Mouse (Mus musculus) liver, embryonic 14.5 days (tissue): ENCODE data around the gene Spata4. TPM values are rescaled to one million over a fixed set of nuclear protein-coding genes. Genes with fewer than 3 reads are reported as not detected.

Experiments
- ATAC-seq: fragments of 200-750 bp; cut with Nextera tagmentation; 2 replicates; pipeline ENCODE4 v1.8.0; 2017; ENCODE audit warnings: moderate number of reproducible peaks, mild to moderate bottlenecking, moderate library complexity; ENCODE audit not compliant: insufficient read depth
- DNase-seq, 3 experiments: peaks; one replicate each; pipeline ENCODE4 v3.0.0-alpha.2; 2012 to 2013; ENCODE audit warnings: low read depth in 3 of 3, low spot score in 3 of 3
- H3K27ac ChIP-seq: fragments of 300-500 bp; sonication (generic); 2 replicates; pipeline ENCODE4 v1.5.1; 2014; ENCODE audit warnings: moderate library complexity, mild to moderate bottlenecking, control low read depth, inconsistent platforms
- H3K27me3 ChIP-seq: fragments of 300-500 bp; sonication (generic); 2 replicates; pipeline ENCODE4 v1.6.1; 2014; ENCODE audit warnings: mild to moderate bottlenecking, low read length, moderate library complexity; ENCODE audit not compliant: control insufficient read depth, insufficient read depth
- H3K36me3 ChIP-seq: fragments of 300-500 bp; sonication (generic); replicated peaks from 2 replicates; pipeline ENCODE4 v1.6.1; 2014; ENCODE audit warnings: low read depth; ENCODE audit not compliant: control insufficient read depth, insufficient read depth
- H3K4me1 ChIP-seq, 2 experiments: fragments of 200-500 bp in 1 of 2; fragments of 300-500 bp in 1 of 2; sonication (generic) in 1 of 2; replicated peaks; 2 replicates each; pipeline ENCODE4 v1.6.1; 2012 to 2014; ENCODE audit warnings: antibody characterized with exemption in 1 of 2, inconsistent platforms in 1 of 2, low read length in 1 of 2; ENCODE audit not compliant: control insufficient read depth in 2 of 2, insufficient read depth in 2 of 2
- H3K4me2 ChIP-seq: fragments of 300-500 bp; sonication (generic); 2 replicates; pipeline ENCODE4 v1.6.1; 2014; ENCODE audit warnings: low read depth, mild to moderate bottlenecking, control low read depth, moderate library complexity
- H3K4me3 ChIP-seq, 2 experiments: fragments of 200-500 bp in 1 of 2; fragments of 300-500 bp in 1 of 2; sonication (generic) in 1 of 2; 2 replicates each; pipeline ENCODE4 v1.5.1; 2012 to 2014; ENCODE audit warnings: low read depth in 2 of 2, low read length in 2 of 2, mild to moderate bottlenecking in 2 of 2, control low read depth in 1 of 2, inconsistent platforms in 1 of 2, moderate library complexity in 1 of 2; ENCODE audit not compliant: insufficient read depth in 1 of 2
- H3K9ac ChIP-seq: fragments of 300-500 bp; sonication (generic); replicated peaks from 2 replicates; pipeline ENCODE4 v1.6.1; 2014; ENCODE audit warnings: mild to moderate bottlenecking, control low read depth, moderate library complexity
- H3K9me3 ChIP-seq: fragments of 300-500 bp; sonication (generic); 2 replicates; pipeline ENCODE4 v1.6.1; 2016; ENCODE audit warnings: low read length, mixed read lengths; ENCODE audit not compliant: control insufficient read depth
- CTCF ChIP-seq: IDR thresholded peaks from 2 replicates; pipeline ENCODE4 v1.5.1; 2016; ENCODE audit warnings: antibody characterized with exemption, low read depth, control low read depth
- EP300 ChIP-seq: IDR thresholded peaks from 2 replicates; pipeline ENCODE4 v1.6.1; 2016; ENCODE audit warnings: antibody characterized with exemption, low read depth
- WGBS: fragments of 180-500 bp; shearing (Covaris S2); extraction: QIAGEN DNeasy Blood & Tissue Kit; methylation state at CpG from one replicate; pipeline ENCODE4 v1.1.7; 2014; ENCODE audit not compliant: insufficient replicate concordance; 5-methylcytosine and 5-hydroxymethylcytosine counted together
- polyA plus RNA-seq, 2 experiments: library from polyadenylated mRNA; depleted of rRNA in 1 of 2; stranded (reverse) in 1 of 2; unstranded in 1 of 2; fragments of >200 nt; fragmentation: Nextera tagmentation in 1 of 2; extraction: Ambion mirVana in 1 of 2; gene quantifications; 2 replicates each; pipeline versions ENCODE4 v1.2.1 to v1.2.3; 2012 to 2014

Gene Spata4
- polyA plus RNA-seq, 2 experiments: not detected

DNA sequence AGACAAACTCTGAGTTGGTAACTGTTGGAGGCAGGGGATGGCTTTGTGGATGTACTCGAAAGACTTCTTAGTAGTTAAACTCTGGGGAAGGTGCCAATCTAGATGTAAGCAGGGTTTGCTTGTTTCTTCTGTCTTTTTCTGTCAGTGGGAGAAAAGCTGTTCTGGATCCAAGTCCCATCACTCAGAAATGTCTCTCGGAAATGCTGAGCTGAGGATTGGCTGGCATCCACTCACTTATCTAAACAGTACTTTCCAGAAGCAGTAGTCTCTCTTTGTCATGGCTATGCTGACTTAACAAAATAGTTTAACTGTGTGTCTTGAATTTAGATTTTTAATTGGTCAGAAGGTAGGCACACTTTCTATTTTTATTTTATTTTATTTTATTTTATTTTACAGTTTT, 33.4 kb upstream of the Spata4 start:
- H3K9ac ChIP-seq: no peak overlapping the region
- TF ChIP-seq EP300: no peak
- TF ChIP-seq CTCF: no peak
- ATAC-seq (no peak), DNase-seq (no peak)
- WGBS: 58% methylated on average over 2 of the region's 2 CpGs
- H3K4me3 ChIP-seq: no peak overlapping the region
- no peak overlapping the region for H3K27ac ChIP-seq
- no peaks in the 10 kb centered on the region for H3K36me3 ChIP-seq
- H3K4me1 ChIP-seq: peaks cover 0 to 3% of the 10 kb centered on the region in 2 experiments; a peak in 1 of 4 replicates
- no peak overlapping the region for H3K4me2 ChIP-seq
- H3K9me3 ChIP-seq: no peaks in the 10 kb centered on the region
- no peaks in the 10 kb centered on the region for H3K27me3 ChIP-seq

GRCm38 (mm10) chr8:54570618-54571609, 29.7 kb upstream of the Spata4 start:
- H3K4me2 ChIP-seq: no peak overlapping the region
- no peak for ATAC-seq
- no peaks in the 10 kb centered on the region for H3K36me3 ChIP-seq
- no peak overlapping the region for H3K4me3 ChIP-seq
- DNase-seq: no peak
- H3K4me1 ChIP-seq: peaks cover 0 to 3% of the 10 kb centered on the region in 2 experiments; a peak in 1 of 4 replicates
- H3K9ac ChIP-seq: no peak overlapping the region
- no peaks in the 10 kb centered on the region for H3K9me3 ChIP-seq
- H3K27me3 ChIP-seq: no peaks in the 10 kb centered on the region
- TF ChIP-seq CTCF: no peak
- no peak for TF ChIP-seq EP300
- 65% methylated on average over 15 of the region's 15 CpGs for WGBS
- H3K27ac ChIP-seq: no peak overlapping the region

GRCm38 (mm10) chr8:54581436-54581835, 19.1 kb upstream of the Spata4 start:
- no peak overlapping the region for H3K27ac ChIP-seq
- no peaks in the 10 kb centered on the region for H3K9me3 ChIP-seq
- ATAC-seq (no peak), DNase-seq (no peak)
- no peaks in the 10 kb centered on the region for H3K36me3 ChIP-seq
- no peaks in the 10 kb centered on the region for H3K4me1 ChIP-seq
- TF ChIP-seq EP300: no peak
- TF ChIP-seq CTCF: no peak
- no peak overlapping the region for H3K4me3 ChIP-seq
- H3K9ac ChIP-seq: no peak overlapping the region
- H3K27me3 ChIP-seq: no peaks in the 10 kb centered on the region
- WGBS: 48% methylated on average over 3 of the region's 3 CpGs
- no peak overlapping the region for H3K4me2 ChIP-seq

GRCm38 (mm10) chr8:54582886-54583285, 17.7 kb upstream of the Spata4 start:
- ATAC-seq (no peak), DNase-seq (no peak)
- no peak for TF ChIP-seq CTCF
- no peak overlapping the region for H3K4me3 ChIP-seq
- H3K4me1 ChIP-seq: no peaks in the 10 kb centered on the region
- H3K9ac ChIP-seq: no peak overlapping the region
- no peaks in the 10 kb centered on the region for H3K27me3 ChIP-seq
- H3K4me2 ChIP-seq: no peak overlapping the region
- no peaks in the 10 kb centered on the region for H3K9me3 ChIP-seq
- H3K36me3 ChIP-seq: no peaks in the 10 kb centered on the region
- WGBS: 24% methylated on average over 1 of the region's 1 CpGs
- H3K27ac ChIP-seq: no peak overlapping the region

DNA sequence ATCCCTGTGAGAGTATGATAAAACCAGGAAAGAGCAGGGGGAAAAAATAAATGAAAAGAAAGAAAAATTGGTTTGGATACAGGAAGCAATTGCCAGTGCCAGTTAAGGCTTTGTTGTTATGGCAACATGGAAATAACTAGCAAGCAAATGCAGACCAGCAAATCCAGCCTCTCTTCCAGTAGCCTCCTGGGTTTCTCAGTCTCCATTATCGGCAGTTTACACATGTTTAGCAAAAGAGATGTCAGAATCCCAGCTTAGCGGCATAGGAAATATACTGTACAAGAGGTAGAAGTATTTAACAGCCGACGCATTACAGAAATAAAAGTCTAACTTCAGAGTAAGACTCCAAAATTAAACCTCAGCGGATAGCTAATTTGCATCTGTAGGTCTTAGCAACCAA, 5.9 kb upstream of the Spata4 start:
- Histone ChIP-seq H3K36me3 (no peaks in the 10 kb centered on the region), H3K4me3 (no peak overlapping the region), H3K27me3 (no peaks in the 10 kb centered on the region), H3K9me3 (no peaks in the 10 kb centered on the region), H3K4me1 (0 out of 4 replicates have a peak, but pooled peaks cover 0 to 2% of the 10 kb centered on the region in 2 experiments), H3K27ac (no peak overlapping the region), H3K9ac (no peak overlapping the region), H3K4me2 (no peak overlapping the region)
- DNase-seq (no peak), ATAC-seq (no peak)
- TF ChIP-seq EP300: no peak
- TF ChIP-seq CTCF: no peak
- 78% methylated on average over 5 of the region's 5 CpGs for WGBS
